Mouse (Mus musculus): Measurements from ENCODE around the gene Rreb1.

DNA sequence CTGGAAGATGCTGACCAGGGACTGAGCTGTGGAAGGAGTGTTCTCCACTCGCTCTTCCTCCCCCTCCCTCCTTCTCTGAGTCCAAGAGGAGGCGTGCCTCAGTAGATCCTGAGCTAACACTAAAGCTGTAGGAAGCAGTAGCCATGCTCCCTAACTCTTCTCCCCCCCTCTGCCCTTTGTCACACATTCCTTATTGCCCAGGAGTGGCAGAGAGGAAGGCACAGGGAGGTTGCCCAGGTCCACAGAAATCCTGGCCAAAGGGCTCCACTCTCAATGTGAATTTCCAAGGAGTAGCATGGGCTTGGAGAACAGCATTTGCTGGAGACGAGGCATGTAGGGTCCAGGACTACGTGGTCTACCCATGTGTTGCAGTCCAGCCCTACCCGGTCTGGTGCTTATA is 104.8 kb downstream of the Rreb1 start:
- no peak for TF ChIP-seq CHD2 (IDR thresholded peaks at IDR 0.05; ENCODE audit: low read length)
- no peak for TF ChIP-seq POLR2A (IDR thresholded peaks at IDR 0.05; ENCODE audit: control insufficient read depth in 1 of 2, insufficient read depth in 1 of 2, low read depth in 1 of 2, low read length in 2 of 2, poor library complexity in 1 of 2)
- no peak for TF ChIP-seq CTCF (IDR thresholded peaks at IDR 0.05 in 2 of 3, conservative IDR thresholded peaks at IDR 0.05 in 1 of 3; ENCODE audit: control insufficient read depth in 1 of 3, insufficient read depth in 1 of 3, low read depth in 2 of 3, low read length in 3 of 3, poor library complexity in 1 of 3, severe bottlenecking in 1 of 3)
- TF ChIP-seq MXI1 (IDR thresholded peaks at IDR 0.05; ENCODE audit: low read depth, low read length): no peak
- TF ChIP-seq EP300 (IDR thresholded peaks at IDR 0.05; ENCODE audit: low read depth in 1 of 2, low read length in 2 of 2): no peak
- no peak for TF ChIP-seq GATA1 (IDR thresholded peaks at IDR 0.05; ENCODE audit: low read depth, low read length)
- no peak for TF ChIP-seq MAX (IDR thresholded peaks at IDR 0.05; ENCODE audit: low read length)
- no peak for TF ChIP-seq POLR2AphosphoS2 (IDR thresholded peaks at IDR 0.05; ENCODE audit: low read length)
- TF ChIP-seq MYC (IDR thresholded peaks at IDR 0.05; ENCODE audit: low read depth, low read length): no peak
- no peak for TF ChIP-seq ZNF384 (IDR thresholded peaks at IDR 0.05; ENCODE audit: low read depth, low read length)
- TF ChIP-seq NRF1 (IDR thresholded peaks at IDR 0.05; ENCODE audit: insufficient read depth, low read depth, low read length, poor library complexity, severe bottlenecking): no peak
- TF ChIP-seq ZC3H11A (IDR thresholded peaks at IDR 0.05; ENCODE audit: low read depth, low read length): no peak
- TF ChIP-seq ETS1 (IDR thresholded peaks at IDR 0.05; ENCODE audit: low read depth, low read length): no peak
- TF ChIP-seq E2F4 (IDR thresholded peaks at IDR 0.05; ENCODE audit: borderline replicate concordance, low read depth, low read length): no peak
